Mouse (Mus musculus) small intestine, adult 2 months (tissue): ENCODE measurements around the gene Tut7.

Experiments used
- CTCF ChIP-seq: fragments of 200-500 bp; IDR thresholded peaks from 2 replicates; pipeline ENCODE4 v1.5.1; 2012; ENCODE audit warnings: low read depth, mild to moderate bottlenecking, control low read depth, inconsistent platforms, low read length, moderate library complexity, mixed read lengths; ENCODE audit not compliant: insufficient replicate concordance, insufficient read length; ENCODE audit errors: extremely low read depth
- POLR2A ChIP-seq: fragments of 200-500 bp; IDR thresholded peaks from 2 replicates; pipeline ENCODE4 v1.6.1; 2012; ENCODE audit warnings: low read depth, mild to moderate bottlenecking, control low read depth, inconsistent platforms, low read length, moderate library complexity

DNA sequence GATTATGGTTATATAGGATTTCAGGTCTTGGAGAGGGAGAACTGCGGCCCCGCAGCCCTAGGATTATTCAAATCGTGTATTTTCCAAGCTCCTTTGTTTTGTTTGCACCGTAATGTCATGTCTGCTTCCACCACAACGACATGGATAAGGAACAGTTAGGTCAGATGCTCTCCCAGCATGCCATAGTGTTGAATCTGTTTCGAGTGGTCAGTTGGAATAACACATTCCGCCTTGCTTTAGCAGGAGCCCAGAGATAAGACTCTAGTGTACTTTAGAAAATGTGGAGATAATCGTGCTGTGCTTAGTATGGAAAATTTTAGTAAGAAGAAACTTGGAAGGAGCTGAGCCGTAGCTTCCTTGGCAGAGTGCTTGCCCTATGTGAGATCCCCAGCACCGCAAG is 27.4 kb upstream of the Tut7 start:
- TF ChIP-seq POLR2A = no peak
- TF ChIP-seq CTCF = no peak
